Mouse (Mus musculus): ENCODE measurements around the gene Enkur.

GRCm38 (mm10) chr2:21253644-21254043 lies 48.5 kb upstream of the Enkur start:
- TF ChIP-seq CTCF (conservative IDR thresholded peaks at IDR 0.05; ENCODE audit: insufficient read depth, insufficient read length, low read depth, low read length) (no peak), POLR2A (IDR thresholded peaks at IDR 0.05; ENCODE audit: low read depth, low read length) (no peak)
